Mouse (Mus musculus): ENCODE measurements around the gene Agap2. TPM values are rescaled to one million over a fixed set of nuclear protein-coding genes. Genes with fewer than 3 reads are reported as not detected.

Gene Agap2
- total and polyA plus RNA-seq, 2 experiments = 0.28 to 0.55 TPM

DNA sequence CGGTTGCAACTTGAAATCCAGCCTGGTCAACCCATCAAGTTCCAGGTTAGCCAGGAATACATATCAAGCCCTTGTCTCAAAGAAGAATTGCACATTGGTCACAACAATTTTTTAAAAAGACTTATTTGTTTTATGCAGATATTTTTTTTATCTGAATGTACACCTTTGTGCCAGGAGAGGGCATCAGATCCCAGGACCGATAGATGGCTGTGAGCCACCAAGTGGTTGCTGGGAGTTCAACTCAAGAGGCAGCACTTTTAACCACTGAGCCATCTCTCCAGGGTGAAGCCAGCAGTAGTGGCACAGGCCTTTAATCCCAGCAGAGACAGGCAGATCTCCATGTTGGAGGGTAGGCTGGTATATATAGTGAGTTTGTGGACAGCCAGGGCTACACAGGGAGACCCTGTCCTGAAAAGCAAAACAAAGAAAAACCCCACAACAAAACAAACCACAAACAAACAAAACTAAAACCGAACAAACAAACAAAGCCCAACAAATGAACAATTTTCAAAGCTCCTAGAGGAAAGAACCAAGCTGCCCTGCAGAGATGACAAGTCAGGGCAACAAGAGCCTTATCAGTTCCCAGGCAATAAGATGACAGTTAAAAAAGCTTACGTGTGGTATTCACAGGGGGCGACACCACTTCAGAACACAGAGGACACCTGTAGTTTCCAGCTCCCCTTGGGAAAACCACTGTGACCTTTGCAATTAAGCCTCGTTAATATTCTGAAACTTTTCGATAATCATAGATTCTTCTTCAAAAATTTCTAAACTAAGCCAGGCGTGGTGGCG lies 50.3 kb downstream of the Agap2 start:
- WGBS = 74% methylated on average over 9 of the region's 9 CpGs
- no peak overlapping the region for H3K27ac ChIP-seq (replicated peaks; ENCODE audit: insufficient read depth, low read depth, low read length)
- H3K4me1 ChIP-seq (ENCODE audit: control insufficient read depth, insufficient read depth, low read length) = peaks cover 4% of the 10 kb centered on the region; the same call in 1 of the 2 replicates
- no peak overlapping the region for H3K4me3 ChIP-seq (ENCODE audit: insufficient read depth, low read depth, low read length)
- H3K27me3 ChIP-seq (ENCODE audit: control insufficient read depth, insufficient read depth, low read length) = no peaks in the 10 kb centered on the region
- 0 out of 2 replicates have a peak, but pooled peaks cover 3% of the 10 kb centered on the region for H3K79me2 ChIP-seq (ENCODE audit: control insufficient read depth, insufficient read depth, low read length)
- no peak for TF ChIP-seq POLR2A (IDR thresholded peaks at IDR 0.05; ENCODE audit: extremely low read depth, insufficient read depth, low read length)
- TF ChIP-seq CTCF (IDR thresholded peaks at IDR 0.05; ENCODE audit: low read depth, low read length) = peak; percentile 58
- peak; percentile 69 for DNase-seq (ENCODE audit: extremely low read depth, low read depth, low spot score)
- H3K9ac ChIP-seq (ENCODE audit: low read depth, low read length) = no peak overlapping the region
- no peaks in the 10 kb centered on the region for H3K36me3 ChIP-seq (ENCODE audit: control insufficient read depth, insufficient read depth, low read length)

DNA sequence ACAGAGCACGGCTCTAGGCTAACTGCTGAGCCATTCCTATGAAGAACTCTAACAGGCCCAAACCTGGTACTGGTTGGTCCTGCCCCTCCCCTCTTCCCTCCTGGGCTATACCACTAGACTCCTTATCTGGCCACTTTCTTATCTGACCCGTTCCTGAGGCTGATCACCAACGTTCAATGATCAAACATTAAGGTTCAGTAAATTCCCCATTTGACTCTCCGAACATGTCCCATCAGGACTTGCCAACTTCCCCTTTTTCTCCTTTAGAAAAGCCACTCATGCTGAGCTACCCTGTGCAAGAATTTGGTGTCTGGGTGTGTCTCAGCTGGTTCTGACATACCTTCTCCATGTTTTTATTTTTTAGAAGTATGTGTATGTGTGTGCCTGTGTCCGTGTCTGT lies 51.5 kb downstream of the Agap2 start:
- no peak for DNase-seq (ENCODE audit: extremely low read depth, low read depth, low spot score)
- H3K27ac ChIP-seq (replicated peaks; ENCODE audit: insufficient read depth, low read depth, low read length) = no peak overlapping the region
- no peaks in the 10 kb centered on the region for H3K79me2 ChIP-seq (ENCODE audit: control insufficient read depth, insufficient read depth, low read length)
- no peaks in the 10 kb centered on the region for H3K27me3 ChIP-seq (ENCODE audit: control insufficient read depth, insufficient read depth, low read length)
- no peaks in the 10 kb centered on the region for H3K36me3 ChIP-seq (ENCODE audit: control insufficient read depth, insufficient read depth, low read length)
- no peak overlapping the region for H3K4me3 ChIP-seq (ENCODE audit: insufficient read depth, low read depth, low read length)
- peaks cover 4% of the 10 kb centered on the region; the same call in 1 of the 2 replicates for H3K4me1 ChIP-seq (ENCODE audit: control insufficient read depth, insufficient read depth, low read length)
- WGBS = 62% methylated on average over 5 of the region's 5 CpGs
- TF ChIP-seq POLR2A (IDR thresholded peaks at IDR 0.05; ENCODE audit: extremely low read depth, insufficient read depth, low read length) (no peak), CTCF (IDR thresholded peaks at IDR 0.05; ENCODE audit: low read depth, low read length) (no peak)
- H3K9ac ChIP-seq (ENCODE audit: low read depth, low read length) = no peak overlapping the region

GRCm38 (mm10) chr10:127127711-127128279 lies 52.7 kb downstream of the Agap2 start:
- Histone ChIP-seq H3K27me3 (ENCODE audit: control insufficient read depth, insufficient read depth, low read length) (no peaks in the 10 kb centered on the region), H3K36me3 (ENCODE audit: control insufficient read depth, insufficient read depth, low read length) (no peaks in the 10 kb centered on the region), H3K27ac (replicated peaks; ENCODE audit: insufficient read depth, low read depth, low read length) (no peak overlapping the region), H3K79me2 (ENCODE audit: control insufficient read depth, insufficient read depth, low read length) (no peaks in the 10 kb centered on the region), H3K4me1 (ENCODE audit: control insufficient read depth, insufficient read depth, low read length) (peaks cover 4% of the 10 kb centered on the region; the same call in 1 of the 2 replicates), H3K9ac (ENCODE audit: low read depth, low read length) (no peak overlapping the region), H3K4me3 (ENCODE audit: insufficient read depth, low read depth, low read length) (no peak overlapping the region)
- DNase-seq (ENCODE audit: extremely low read depth, low read depth, low spot score) = peak; percentile 73
- WGBS = 63% methylated on average over 7 of the region's 7 CpGs
- TF ChIP-seq CTCF (IDR thresholded peaks at IDR 0.05; ENCODE audit: low read depth, low read length) (no peak), POLR2A (IDR thresholded peaks at IDR 0.05; ENCODE audit: extremely low read depth, insufficient read depth, low read length) (no peak)

- H3K4me3 ChIP-seq (ENCODE audit: insufficient read depth, low read depth, low read length) = no peak overlapping the region
- H3K36me3 ChIP-seq (ENCODE audit: control insufficient read depth, insufficient read depth, low read length) = no peaks in the 10 kb centered on the region
- no peak for DNase-seq (ENCODE audit: extremely low read depth, low read depth, low spot score)
- no peaks in the 10 kb centered on the region for H3K79me2 ChIP-seq (ENCODE audit: control insufficient read depth, insufficient read depth, low read length)
- 85% methylated on average over 4 of the region's 4 CpGs for WGBS
- H3K4me1 ChIP-seq (ENCODE audit: control insufficient read depth, insufficient read depth, low read length) = no peaks in the 10 kb centered on the region
- H3K9ac ChIP-seq (ENCODE audit: low read depth, low read length) = no peak overlapping the region
- H3K27me3 ChIP-seq (ENCODE audit: control insufficient read depth, insufficient read depth, low read length) = no peaks in the 10 kb centered on the region
- no peak overlapping the region for H3K27ac ChIP-seq (replicated peaks; ENCODE audit: insufficient read depth, low read depth, low read length)
- no peak for TF ChIP-seq CTCF (IDR thresholded peaks at IDR 0.05; ENCODE audit: low read depth, low read length)
- TF ChIP-seq POLR2A (IDR thresholded peaks at IDR 0.05; ENCODE audit: extremely low read depth, insufficient read depth, low read length) = no peak
Measured at GRCm38 (mm10) chr10:127129431-127129830, 54.3 kb downstream of the Agap2 start.

DNA sequence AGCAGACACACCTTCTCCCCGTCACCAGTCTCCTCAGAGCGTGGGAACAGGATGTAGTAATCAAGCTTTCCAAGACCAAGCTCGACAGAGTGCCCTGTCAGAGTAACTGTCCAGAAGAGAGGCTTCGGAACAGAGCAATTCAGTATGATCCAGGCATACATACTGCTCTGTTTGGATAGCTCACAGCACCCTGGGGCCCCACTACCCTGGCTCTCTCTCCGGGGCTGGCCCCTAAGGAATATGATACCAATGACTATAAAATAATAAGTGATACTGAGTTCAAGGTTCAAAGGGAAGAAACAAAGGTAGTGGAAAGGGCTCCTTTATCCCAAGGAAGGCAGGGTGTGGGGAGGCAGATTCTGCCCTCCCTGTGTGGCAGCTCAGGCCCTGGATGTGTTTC lies 57.4 kb downstream of the Agap2 start:
- no peak overlapping the region for H3K27ac ChIP-seq (replicated peaks; ENCODE audit: insufficient read depth, low read depth, low read length)
- TF ChIP-seq CTCF (IDR thresholded peaks at IDR 0.05; ENCODE audit: low read depth, low read length) (no peak), POLR2A (IDR thresholded peaks at IDR 0.05; ENCODE audit: extremely low read depth, insufficient read depth, low read length) (no peak)

More for the DNA sequence above, 57.4 kb downstream of the Agap2 start:
- Histone ChIP-seq H3K27me3 (ENCODE audit: control insufficient read depth, insufficient read depth, low read length) (no peaks in the 10 kb centered on the region), H3K79me2 (ENCODE audit: control insufficient read depth, insufficient read depth, low read length) (no peaks in the 10 kb centered on the region), H3K36me3 (ENCODE audit: control insufficient read depth, insufficient read depth, low read length) (no peaks in the 10 kb centered on the region), H3K4me3 (ENCODE audit: insufficient read depth, low read depth, low read length) (no peak overlapping the region), H3K9ac (ENCODE audit: low read depth, low read length) (no peak overlapping the region), H3K4me1 (ENCODE audit: control insufficient read depth, insufficient read depth, low read length) (no peaks in the 10 kb centered on the region)
- WGBS = 76% methylated on average over 5 of the region's 5 CpGs
- no peak for DNase-seq (ENCODE audit: extremely low read depth, low read depth, low spot score)
